Mouse (Mus musculus): Measurements from ENCODE around the gene Ino80d. TPM values are rescaled to one million over a fixed set of nuclear protein-coding genes. Genes with fewer than 3 reads are reported as not detected.

Gene Ino80d
- total and polyA plus RNA-seq, 3 experiments, result 6.5 to 18.4 (median 16.6) TPM

DNA sequence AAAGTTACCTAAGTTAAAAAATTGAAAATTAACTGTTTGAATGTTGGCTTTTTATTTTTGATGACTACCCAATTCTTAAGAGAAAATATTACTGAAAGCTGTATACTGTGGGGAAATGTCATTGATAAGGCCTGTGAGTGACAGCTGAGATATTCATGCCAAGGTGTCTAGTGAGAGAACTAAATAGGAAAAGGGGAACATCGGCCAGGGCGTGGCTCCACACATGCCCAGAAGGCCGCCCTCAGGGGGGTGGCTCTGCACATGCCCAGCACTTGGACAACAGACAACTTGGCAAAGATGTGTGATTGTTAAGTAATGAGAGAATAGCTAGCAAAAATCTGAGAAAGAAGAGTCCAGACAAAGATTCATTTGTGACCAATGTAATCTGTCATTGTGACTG lies 64.5 kb downstream of the Ino80d start:
- WGBS, result 48% methylated on average over 3 of the region's 3 CpGs
- no peaks in the 10 kb centered on the region for H3K79me2 ChIP-seq (replicated peaks; ENCODE audit: control insufficient read depth, insufficient read depth, low read length)
- no peak overlapping the region for H3K4me3 ChIP-seq
- TF ChIP-seq CTCF (IDR thresholded peaks at IDR 0.05) (no peak), EP300 (IDR thresholded peaks at IDR 0.05; ENCODE audit: insufficient read depth, low read depth, low read length) (no peak)
- H3K9ac ChIP-seq (ENCODE audit: low read depth, low read length), result no peak overlapping the region
- DNase-seq, result peak in 1 of 2 experiments; percentile 45
- H3K36me3 ChIP-seq (ENCODE audit: control insufficient read depth, insufficient read depth, low read length), result peaks cover 13% of the 10 kb centered on the region
- intact Hi-C loops (cut with DNase I), result no loop called here
- no peak overlapping the region for H3K27ac ChIP-seq
- peaks cover 3% of the 10 kb centered on the region for H3K4me1 ChIP-seq (ENCODE audit: control insufficient read depth, insufficient read depth, low read length)
- H3K27me3 ChIP-seq (ENCODE audit: control insufficient read depth, insufficient read depth, low read length), result no peaks in the 10 kb centered on the region

DNA sequence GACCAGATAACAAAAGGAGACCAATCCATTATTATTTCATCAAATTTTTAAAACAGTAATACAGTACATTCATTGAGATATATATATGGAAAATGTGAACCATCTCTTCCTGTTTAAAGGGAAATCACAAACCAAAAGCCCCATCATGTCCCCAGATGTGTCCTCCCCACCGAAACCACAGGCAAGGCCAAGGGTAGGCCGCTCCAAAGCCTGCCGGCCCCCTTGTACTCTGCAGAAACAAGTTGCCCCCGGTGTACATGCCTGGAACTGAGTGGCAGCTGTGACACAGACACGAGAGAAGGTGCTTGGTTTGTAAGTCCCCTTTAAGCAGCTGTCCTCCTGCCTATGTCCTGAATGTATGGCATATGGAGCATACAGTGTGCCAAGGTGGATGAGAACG lies 66.5 kb downstream of the Ino80d start:
- Histone ChIP-seq H3K36me3 (ENCODE audit: control insufficient read depth, insufficient read depth, low read length) (peaks cover 11% of the 10 kb centered on the region), H3K27ac (no peak overlapping the region), H3K4me3 (no peak overlapping the region), H3K9ac (ENCODE audit: low read depth, low read length) (no peak overlapping the region), H3K79me2 (replicated peaks; ENCODE audit: control insufficient read depth, insufficient read depth, low read length) (no peaks in the 10 kb centered on the region), H3K27me3 (ENCODE audit: control insufficient read depth, insufficient read depth, low read length) (no peaks in the 10 kb centered on the region), H3K4me1 (ENCODE audit: control insufficient read depth, insufficient read depth, low read length) (peaks cover 2% of the 10 kb centered on the region)
- intact Hi-C loops (cut with DNase I), result no loop called here
- WGBS, result 88% methylated on average over 6 of the region's 6 CpGs
- TF ChIP-seq POLR2A (IDR thresholded peaks at IDR 0.05; ENCODE audit: insufficient read depth, low read depth, low read length) (no peak), CTCF (IDR thresholded peaks at IDR 0.05) (no peak), EP300 (IDR thresholded peaks at IDR 0.05; ENCODE audit: insufficient read depth, low read depth, low read length) (no peak)
- DNase-seq, result no peak

DNA sequence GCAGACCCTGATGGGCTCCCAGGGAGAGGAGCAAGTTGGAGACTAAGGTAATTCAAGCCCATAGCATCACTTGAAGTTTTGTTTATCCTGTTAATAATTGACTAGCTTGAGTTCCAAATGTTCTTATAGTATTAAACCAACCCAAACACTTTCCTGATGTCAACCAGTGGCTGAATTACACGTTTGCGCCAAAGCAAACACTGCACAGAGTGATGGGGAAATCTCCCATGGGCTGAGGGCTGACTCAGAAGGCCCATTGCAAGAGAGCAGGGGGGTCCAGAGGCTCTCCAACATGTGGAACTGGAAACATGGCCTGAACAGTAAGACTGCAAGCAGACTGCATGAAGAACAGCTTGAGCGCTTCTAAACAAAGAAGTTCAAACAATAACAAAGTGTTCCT lies 81.5 kb downstream of the Ino80d start:
- 82% methylated on average over 3 of the region's 3 CpGs for WGBS
- no peak overlapping the region for H3K4me3 ChIP-seq
- DNase-seq, result no peak
- H3K9ac ChIP-seq (ENCODE audit: low read depth, low read length), result no peak overlapping the region
- no peaks in the 10 kb centered on the region for H3K36me3 ChIP-seq (ENCODE audit: control insufficient read depth, insufficient read depth, low read length)
- H3K27me3 ChIP-seq (ENCODE audit: control insufficient read depth, insufficient read depth, low read length), result no peaks in the 10 kb centered on the region
- no peaks in the 10 kb centered on the region for H3K4me1 ChIP-seq (ENCODE audit: control insufficient read depth, insufficient read depth, low read length)
- no peak overlapping the region for H3K27ac ChIP-seq
- no peak for TF ChIP-seq POLR2A (IDR thresholded peaks at IDR 0.05; ENCODE audit: insufficient read depth, low read depth, low read length)
- no peak for TF ChIP-seq EP300 (IDR thresholded peaks at IDR 0.05; ENCODE audit: insufficient read depth, low read depth, low read length)
- no peak for TF ChIP-seq CTCF (IDR thresholded peaks at IDR 0.05)
- H3K79me2 ChIP-seq (replicated peaks; ENCODE audit: control insufficient read depth, insufficient read depth, low read length), result no peaks in the 10 kb centered on the region
- intact Hi-C loops (cut with DNase I), result no loop called here

DNA sequence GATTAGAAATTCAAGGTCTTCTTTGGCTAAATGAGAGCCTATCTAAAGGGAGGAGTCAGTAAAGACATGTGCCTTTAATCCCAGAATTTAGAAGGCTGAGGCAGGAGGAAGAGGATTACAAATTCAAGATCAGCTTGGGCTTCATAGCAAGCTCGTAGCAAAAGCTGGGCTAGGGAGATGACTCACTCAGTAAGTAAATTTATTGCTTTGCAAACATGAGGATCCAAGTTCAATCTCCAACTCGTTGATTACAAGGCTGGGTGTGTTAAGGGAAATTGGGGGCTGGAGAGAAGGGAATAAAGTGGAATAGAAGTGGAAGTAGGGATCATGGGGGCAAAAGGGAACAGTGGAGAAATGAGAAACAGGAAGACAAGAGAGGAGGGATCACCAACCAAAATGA lies 94.6 kb downstream of the Ino80d start:
- Histone ChIP-seq H3K4me3 (no peak overlapping the region), H3K9ac (ENCODE audit: low read depth, low read length) (no peak overlapping the region), H3K27me3 (ENCODE audit: control insufficient read depth, insufficient read depth, low read length) (no peaks in the 10 kb centered on the region), H3K79me2 (replicated peaks; ENCODE audit: control insufficient read depth, insufficient read depth, low read length) (no peaks in the 10 kb centered on the region), H3K27ac (no peak overlapping the region), H3K36me3 (ENCODE audit: control insufficient read depth, insufficient read depth, low read length) (no peaks in the 10 kb centered on the region), H3K4me1 (ENCODE audit: control insufficient read depth, insufficient read depth, low read length) (no peaks in the 10 kb centered on the region)
- WGBS, result 66% methylated on average over 2 of the region's 2 CpGs
- no peak for TF ChIP-seq EP300 (IDR thresholded peaks at IDR 0.05; ENCODE audit: insufficient read depth, low read depth, low read length)
- TF ChIP-seq CTCF (IDR thresholded peaks at IDR 0.05), result no peak
- TF ChIP-seq POLR2A (IDR thresholded peaks at IDR 0.05; ENCODE audit: insufficient read depth, low read depth, low read length), result no peak
- DNase-seq, result no peak
- intact Hi-C loops (cut with DNase I), result no loop called here

DNA sequence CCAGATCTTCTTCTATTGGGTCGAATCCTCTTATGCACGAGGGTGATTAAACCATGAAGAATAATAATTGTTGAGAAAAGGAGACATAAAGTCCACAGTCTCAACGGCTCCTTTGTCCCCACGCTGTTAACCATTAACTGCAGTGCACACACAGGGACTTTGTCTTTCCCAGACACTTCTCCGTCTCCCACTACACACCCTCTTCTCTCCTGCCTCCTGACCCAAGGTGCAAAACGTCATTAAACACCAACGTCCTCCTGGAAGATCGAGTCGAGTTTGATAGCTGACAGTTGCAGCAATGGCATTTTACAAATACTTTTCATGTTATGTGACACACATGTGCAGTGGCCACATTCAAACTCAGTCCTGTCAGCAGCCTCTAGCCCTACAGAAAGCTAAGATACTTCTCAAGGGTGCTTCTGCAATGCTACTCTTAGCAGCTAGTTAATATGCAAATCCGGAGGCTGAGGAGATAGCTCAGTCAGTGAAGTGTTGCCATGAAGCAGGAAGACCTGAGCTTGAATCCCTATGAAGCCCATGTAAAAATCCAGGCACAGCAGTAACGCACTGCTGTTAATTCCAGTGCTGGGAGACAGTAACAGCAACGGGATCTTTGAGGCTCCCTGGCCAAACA lies 109.3 kb downstream of the Ino80d start:
- intact Hi-C loops (cut with DNase I), result no loop called here
- Histone ChIP-seq H3K27ac (no peak overlapping the region), H3K4me1 (ENCODE audit: control insufficient read depth, insufficient read depth, low read length) (no peaks in the 10 kb centered on the region), H3K9ac (ENCODE audit: low read depth, low read length) (no peak overlapping the region), H3K27me3 (ENCODE audit: control insufficient read depth, insufficient read depth, low read length) (no peaks in the 10 kb centered on the region), H3K79me2 (replicated peaks; ENCODE audit: control insufficient read depth, insufficient read depth, low read length) (no peaks in the 10 kb centered on the region), H3K4me3 (no peak overlapping the region), H3K36me3 (ENCODE audit: control insufficient read depth, insufficient read depth, low read length) (no peaks in the 10 kb centered on the region)
- TF ChIP-seq EP300 (IDR thresholded peaks at IDR 0.05; ENCODE audit: insufficient read depth, low read depth, low read length), result no peak
- DNase-seq, result no peak
- 56% methylated on average over 12 of the region's 12 CpGs for WGBS

DNA sequence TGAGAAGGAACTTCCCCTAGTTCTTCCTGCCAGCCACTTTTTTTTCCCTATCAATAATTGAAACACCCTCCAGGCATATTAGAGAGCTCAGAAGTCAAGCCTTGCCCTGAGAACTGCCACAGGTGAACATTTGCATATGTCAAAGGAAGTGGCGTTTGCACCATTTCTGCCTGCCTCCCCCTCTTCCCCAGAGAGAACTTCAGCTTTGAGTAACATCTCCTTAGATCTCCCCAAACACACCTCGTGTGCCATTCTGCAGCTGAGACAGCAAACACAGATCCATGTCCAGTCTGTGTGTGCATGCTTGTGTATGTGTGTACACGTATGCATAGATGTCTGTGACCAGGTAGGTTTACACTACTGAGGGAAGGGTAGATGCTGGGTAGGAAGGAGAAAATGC lies 112.6 kb downstream of the Ino80d start:
- Histone ChIP-seq H3K4me3 (no peak overlapping the region), H3K79me2 (replicated peaks; ENCODE audit: control insufficient read depth, insufficient read depth, low read length) (no peaks in the 10 kb centered on the region), H3K36me3 (ENCODE audit: control insufficient read depth, insufficient read depth, low read length) (no peaks in the 10 kb centered on the region), H3K4me1 (ENCODE audit: control insufficient read depth, insufficient read depth, low read length) (no peaks in the 10 kb centered on the region), H3K9ac (ENCODE audit: low read depth, low read length) (no peak overlapping the region), H3K27me3 (ENCODE audit: control insufficient read depth, insufficient read depth, low read length) (no peaks in the 10 kb centered on the region), H3K27ac (no peak overlapping the region)
- 68% methylated on average over 3 of the region's 3 CpGs for WGBS
- intact Hi-C loops (cut with DNase I), result no loop called here
- TF ChIP-seq POLR2A (IDR thresholded peaks at IDR 0.05; ENCODE audit: insufficient read depth, low read depth, low read length) (no peak), CTCF (IDR thresholded peaks at IDR 0.05) (no peak), EP300 (IDR thresholded peaks at IDR 0.05; ENCODE audit: insufficient read depth, low read depth, low read length) (no peak)
- no peak for DNase-seq

All from heart, adult 2 months (tissue).